Mouse (Mus musculus): ENCODE results near the gene Slc4a1. TPM values are rescaled to one million over a fixed set of nuclear protein-coding genes. Genes with fewer than 3 reads are reported as not detected.
A peak's percentile ranks its signal among the peaks of the same experiment; 100 is the strongest.

The Slc4a1 gene
- polyA plus RNA-seq, 1 experiment from 2014 or later: 4.4 TPM

DNA sequence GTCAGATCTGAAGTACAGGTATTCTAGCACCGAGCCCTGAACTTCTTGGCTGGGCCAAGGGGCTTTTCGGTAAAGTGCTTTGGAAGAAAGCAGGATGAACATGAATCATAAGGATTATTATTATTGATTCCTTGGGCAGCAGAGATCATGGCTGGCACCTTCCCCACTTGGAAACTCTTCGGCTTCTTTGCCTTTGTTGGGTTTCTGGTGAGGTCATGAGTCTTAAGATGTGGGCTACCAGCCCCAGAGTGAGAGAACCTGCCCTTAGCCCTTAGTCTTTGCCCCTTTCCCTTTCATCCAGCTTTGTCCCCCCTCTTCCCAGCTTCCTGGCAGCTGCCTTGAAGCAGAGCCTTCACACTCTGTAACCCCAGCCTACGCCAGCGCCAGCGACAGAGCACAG is 44.1 kb downstream of the Slc4a1 start:
- H3K27me3 ChIP-seq: no peaks in the 10 kb centered on the region
- H3K9me3 ChIP-seq: no peaks in the 10 kb centered on the region
- no peak overlapping the region for H3K27ac ChIP-seq
- no peak overlapping the region for H3K9ac ChIP-seq
- no peaks in the 10 kb centered on the region for H3K36me3 ChIP-seq
- WGBS: 77% methylated on average over 6 of the region's 6 CpGs
- no peak overlapping the region for H3K4me3 ChIP-seq
- H3K4me1 ChIP-seq (replicated peaks): peaks cover 13% of the 10 kb centered on the region
- no peak for ATAC-seq (ENCODE audit: low FRiP score)
- H3K4me2 ChIP-seq: no peak overlapping the region

DNA sequence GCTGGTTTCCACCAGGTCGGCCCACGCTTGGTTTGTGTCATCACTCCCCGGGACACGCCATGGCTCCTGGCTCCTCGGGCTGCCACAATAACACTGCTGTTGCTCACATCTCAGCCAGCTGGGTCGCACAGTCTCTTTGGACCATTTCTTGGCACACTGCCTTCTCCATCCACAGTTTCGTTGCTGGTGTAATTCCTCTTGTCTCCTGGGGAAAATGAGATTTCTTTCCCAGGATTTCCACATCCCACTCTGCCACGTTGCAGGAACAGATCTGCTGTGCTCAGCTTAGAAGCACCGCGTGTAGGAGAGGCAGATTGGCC is 45.4 kb downstream of the Slc4a1 start:
- no peaks in the 10 kb centered on the region for H3K9me3 ChIP-seq
- 7% methylated on average over 10 of the region's 10 CpGs for WGBS
- H3K27ac ChIP-seq: peak overlapping the region; percentile 99
- H3K4me3 ChIP-seq: peak overlapping the region; percentile 98
- H3K36me3 ChIP-seq: no peaks in the 10 kb centered on the region
- H3K4me1 ChIP-seq (replicated peaks): peaks cover 21% of the 10 kb centered on the region
- peak; percentile 28; the same call in 1 of the 2 replicates for ATAC-seq (ENCODE audit: low FRiP score)
- peak overlapping the region; percentile 100 for H3K9ac ChIP-seq
- H3K4me2 ChIP-seq: peak overlapping the region; percentile 80
- H3K27me3 ChIP-seq: no peaks in the 10 kb centered on the region

DNA sequence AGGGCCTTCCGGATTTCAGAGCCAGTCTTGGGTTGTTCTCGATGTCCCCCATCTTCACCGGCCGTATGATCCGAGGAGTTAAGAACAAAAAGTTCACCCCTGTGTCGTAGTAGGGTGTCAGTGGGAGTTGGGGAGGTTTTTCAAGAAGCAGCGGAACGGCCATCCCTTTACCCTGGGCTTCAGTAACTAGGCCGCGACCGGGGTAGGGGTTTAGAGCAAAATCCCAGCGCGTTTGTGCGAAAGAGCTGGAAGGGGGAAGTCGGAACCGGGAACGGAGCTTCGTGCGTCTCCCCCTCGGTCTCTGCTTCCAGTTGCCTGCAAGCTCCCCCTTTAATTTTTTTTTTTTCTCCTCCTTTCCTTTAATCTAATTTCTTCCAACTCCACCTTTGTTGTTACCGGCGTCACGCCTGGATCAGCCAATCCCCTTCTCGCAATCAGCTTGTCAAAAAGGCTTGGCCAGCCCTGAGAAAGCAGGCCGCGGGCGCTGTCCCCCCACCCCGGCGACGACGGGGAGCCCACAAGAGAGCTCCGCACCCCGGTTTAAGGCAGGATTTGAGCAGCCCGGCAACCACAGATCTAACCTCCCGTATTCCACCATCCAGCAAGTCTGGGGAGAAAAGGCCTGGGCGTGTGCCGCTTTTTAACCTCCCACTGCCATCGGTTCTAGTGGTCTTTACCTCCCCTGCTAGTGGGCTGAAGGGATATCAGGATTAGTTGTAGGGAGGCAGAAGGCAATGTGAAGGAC is 45.9 kb downstream of the Slc4a1 start:
- Histone ChIP-seq H3K9ac (peak overlapping the region; percentile 100), H3K36me3 (peaks cover 5% of the 10 kb centered on the region; the same call in 1 of the 2 replicates), H3K4me1 (replicated peaks) (peaks cover 27% of the 10 kb centered on the region), H3K27ac (peak overlapping the region; percentile 99), H3K27me3 (no peaks in the 10 kb centered on the region), H3K4me2 (peak overlapping the region; percentile 80), H3K4me3 (peak overlapping the region; percentile 98), H3K9me3 (no peaks in the 10 kb centered on the region)
- peak; percentile 54; the same call in 1 of the 2 replicates for ATAC-seq (ENCODE audit: low FRiP score)
- WGBS: 1% methylated on average over 38 of the region's 38 CpGs

DNA sequence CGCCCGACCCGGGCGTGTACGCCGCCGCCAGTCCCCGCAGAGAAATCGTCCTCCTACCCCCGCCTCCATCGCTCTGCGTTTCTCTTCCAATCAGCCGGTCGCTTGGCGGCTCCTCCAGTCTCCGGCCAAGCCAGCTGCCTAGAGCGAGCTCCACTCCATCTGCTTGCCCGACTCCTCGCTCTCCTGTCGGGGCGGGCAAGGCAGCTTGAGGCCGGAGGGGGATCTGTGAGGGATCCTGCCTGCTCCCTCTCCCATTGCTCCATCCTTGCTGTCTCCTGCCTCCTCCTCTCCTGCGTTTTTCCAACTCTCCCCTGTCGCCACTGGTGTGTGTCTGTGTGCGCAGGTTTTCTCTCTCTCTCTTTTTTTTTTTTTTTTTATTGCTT is 46.6 kb downstream of the Slc4a1 start, which contains the start of gene Ubtf:
TSS of gene Ubtf (minus strand) at position 333 of the 383 bp plus-strand sequence.
- ATAC-seq (ENCODE audit: low FRiP score): no peak
- peak within 1 kb of the TSS; percentile 100 for H3K9ac ChIP-seq
- peaks cover 30% of the 10 kb centered on the region for H3K4me1 ChIP-seq (replicated peaks)
- peak within 1 kb of the TSS; percentile 80 for H3K4me2 ChIP-seq
- no peaks in the 10 kb centered on the region for H3K27me3 ChIP-seq
- under 1% methylated on average over 25 of the region's 25 CpGs for WGBS
- peak within 1 kb of the TSS; percentile 98 for H3K4me3 ChIP-seq
- H3K27ac ChIP-seq: peak within 1 kb of the TSS; percentile 99
- H3K36me3 ChIP-seq: peaks cover 12% of the 10 kb centered on the region
- no peaks in the 10 kb centered on the region for H3K9me3 ChIP-seq

DNA sequence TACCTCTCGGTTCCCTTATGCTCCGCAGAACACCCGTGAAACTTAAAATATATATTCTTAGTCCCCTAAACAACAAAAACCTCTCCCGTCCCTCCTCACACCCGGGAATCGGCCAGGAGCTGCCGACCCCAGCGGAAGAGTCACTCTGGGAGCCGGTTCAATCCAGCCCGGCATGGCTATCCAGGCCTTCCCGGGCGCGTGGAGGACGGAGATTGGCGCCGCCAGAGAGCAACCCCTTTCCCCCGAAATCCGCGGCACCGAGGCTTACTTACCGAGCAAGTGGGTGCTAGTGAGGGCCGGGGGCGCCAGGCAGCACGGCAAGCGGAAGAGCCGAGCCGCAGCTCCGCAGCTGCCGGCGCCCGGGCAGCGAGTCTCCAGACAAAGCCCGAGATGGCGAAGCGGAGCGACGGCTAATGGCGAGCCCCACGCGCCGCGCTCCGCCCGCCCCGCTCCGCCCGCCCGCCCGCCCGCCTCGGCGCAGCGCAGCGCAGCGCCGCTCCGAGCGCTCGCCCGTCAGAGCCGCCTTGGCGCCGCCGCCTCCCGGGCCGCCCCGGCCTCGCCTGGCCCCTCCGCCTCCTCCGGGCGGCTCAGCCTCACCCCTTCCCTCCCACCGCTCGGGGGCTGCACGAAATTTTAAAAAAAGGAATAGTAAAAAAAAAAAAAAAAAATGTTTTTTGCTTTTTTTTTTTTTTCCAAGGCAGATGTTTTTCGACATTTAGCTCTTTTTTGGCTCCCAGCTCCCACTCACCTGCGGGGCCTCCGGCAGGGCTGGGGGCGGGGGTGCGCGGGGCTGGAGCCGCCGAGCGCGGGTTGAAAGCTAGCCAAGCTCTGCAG is 47.2 kb downstream of the Slc4a1 start:
- WGBS: under 1% methylated on average over 78 of the region's 84 CpGs
- Histone ChIP-seq H3K27me3 (no peaks in the 10 kb centered on the region), H3K4me3 (peak overlapping the region; percentile 98), H3K4me2 (peak overlapping the region; percentile 80), H3K36me3 (peaks cover 18% of the 10 kb centered on the region), H3K9me3 (no peaks in the 10 kb centered on the region), H3K27ac (peak overlapping the region; percentile 99), H3K9ac (peak overlapping the region; percentile 100), H3K4me1 (replicated peaks) (peaks cover 30% of the 10 kb centered on the region)
- no peak for ATAC-seq (ENCODE audit: low FRiP score)

DNA sequence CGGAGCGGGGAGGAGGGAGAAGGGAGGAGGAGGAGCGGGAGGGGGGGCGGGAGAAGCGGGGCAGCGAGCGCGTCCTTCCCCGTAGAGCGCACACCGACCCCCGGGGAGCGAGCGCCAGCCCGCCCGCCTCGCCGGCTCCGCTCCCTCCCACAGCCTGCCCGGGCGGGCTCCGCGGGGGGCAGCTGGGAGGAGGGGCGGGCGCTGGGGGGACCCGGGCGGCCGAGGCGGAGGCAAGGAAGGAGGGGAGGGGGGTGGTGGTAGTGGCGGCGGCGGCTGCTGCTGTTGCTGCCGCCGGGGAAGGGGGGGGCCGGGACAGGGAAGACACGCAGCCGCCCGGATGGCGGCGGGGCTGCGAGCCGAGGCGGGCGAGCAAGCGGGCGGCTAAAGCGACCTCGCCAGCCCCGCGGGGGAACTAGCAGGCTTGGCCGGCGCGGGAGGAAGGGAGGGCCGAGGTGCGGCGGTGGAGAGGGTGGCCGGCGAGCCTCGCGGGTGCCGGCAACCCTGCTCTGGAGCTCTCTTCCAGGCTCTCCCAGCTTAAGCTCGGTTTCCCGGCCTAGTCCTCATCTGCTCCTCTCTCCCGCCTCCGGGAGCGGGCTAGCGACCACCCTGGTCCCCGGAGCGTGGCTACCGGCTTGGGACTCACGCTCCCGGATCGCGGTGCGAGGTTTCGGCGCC is 48.0 kb downstream of the Slc4a1 start:
- Histone ChIP-seq H3K4me1 (replicated peaks) (peaks cover 30% of the 10 kb centered on the region), H3K27ac (peak overlapping the region; percentile 99), H3K27me3 (no peaks in the 10 kb centered on the region), H3K4me2 (peak overlapping the region; percentile 80), H3K4me3 (peak overlapping the region; percentile 98), H3K9me3 (no peaks in the 10 kb centered on the region), H3K36me3 (peaks cover 26% of the 10 kb centered on the region), H3K9ac (peak overlapping the region; percentile 100)
- WGBS: under 1% methylated on average over 45 of the region's 77 CpGs
- peak; percentile 37 for ATAC-seq (ENCODE audit: low FRiP score)

DNA sequence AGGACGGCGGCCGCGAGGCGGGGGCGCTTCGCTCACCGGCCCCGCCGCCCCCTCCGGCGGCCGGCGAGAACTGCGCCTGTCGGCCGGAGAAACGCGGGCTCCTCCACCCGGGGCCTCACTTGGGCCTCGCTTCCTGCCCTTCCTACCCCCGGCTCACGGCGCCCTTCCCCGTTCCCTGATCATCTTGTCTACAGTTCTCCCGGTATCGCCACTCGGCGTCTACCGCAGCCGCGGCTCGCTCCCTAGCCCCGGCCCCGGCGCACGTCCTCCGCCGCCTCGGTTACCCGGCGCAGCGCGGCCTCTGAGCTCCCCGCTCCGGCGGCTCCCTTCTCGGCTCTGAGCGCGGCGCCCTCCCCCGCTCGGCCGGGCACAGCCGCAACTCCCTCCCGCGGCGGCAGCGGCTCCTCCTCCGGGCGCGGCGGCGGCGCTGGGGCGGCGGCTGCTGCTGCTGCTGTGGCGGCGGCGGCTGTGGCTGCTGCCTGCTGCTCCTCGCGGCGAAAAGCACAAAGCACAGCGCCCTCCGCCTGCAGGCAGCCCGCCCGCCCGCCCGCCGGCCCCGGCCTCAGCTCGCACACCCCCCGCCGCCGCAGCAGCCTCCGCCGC is 48.6 kb downstream of the Slc4a1 start:
- WGBS: 2% methylated on average over 61 of the region's 87 CpGs
- H3K27ac ChIP-seq: peak overlapping the region; percentile 99
- ATAC-seq (ENCODE audit: low FRiP score): no peak
- peak overlapping the region; percentile 98 for H3K4me3 ChIP-seq
- H3K9me3 ChIP-seq: no peaks in the 10 kb centered on the region
- no peaks in the 10 kb centered on the region for H3K27me3 ChIP-seq
- peak overlapping the region; percentile 100 for H3K9ac ChIP-seq
- peaks cover 32% of the 10 kb centered on the region for H3K36me3 ChIP-seq
- H3K4me2 ChIP-seq: peak overlapping the region; percentile 80
- H3K4me1 ChIP-seq (replicated peaks): peaks cover 30% of the 10 kb centered on the region

DNA sequence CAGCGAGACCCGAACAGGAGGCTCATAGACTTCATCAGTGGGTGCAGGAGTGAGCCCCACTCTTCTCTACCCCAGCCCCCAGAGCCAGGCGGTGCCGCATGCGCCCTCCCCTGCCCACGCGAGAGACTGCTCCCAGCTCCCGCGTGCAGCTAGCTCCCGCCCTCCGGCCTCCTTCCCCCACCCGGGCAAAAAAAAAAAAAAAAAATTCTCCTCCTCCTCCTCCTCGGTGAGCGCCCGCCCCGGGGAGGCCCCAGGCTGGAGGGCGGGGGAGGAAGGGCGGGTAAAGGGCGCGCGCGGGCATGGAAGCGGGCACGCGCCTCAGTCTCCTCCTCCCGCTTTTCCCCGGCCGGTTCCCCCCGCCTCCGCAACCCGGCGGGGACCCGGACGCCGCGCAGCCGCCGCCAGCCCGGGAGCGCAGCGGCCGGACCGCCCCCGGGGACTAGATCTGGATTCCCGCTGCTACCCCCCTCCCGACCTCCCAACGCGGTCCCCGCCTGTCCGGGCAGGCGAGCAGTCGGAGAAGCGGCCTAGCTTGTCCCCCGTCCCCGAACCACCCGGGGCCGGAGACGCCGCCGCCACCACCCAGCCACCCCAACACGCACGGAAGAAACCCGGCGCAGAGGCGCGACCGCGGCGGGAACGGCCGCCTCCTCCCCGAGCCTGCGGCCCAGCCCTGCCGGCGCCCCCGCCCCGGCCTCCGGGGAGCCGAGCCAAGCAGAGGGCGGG is 49.3 kb downstream of the Slc4a1 start:
- H3K4me1 ChIP-seq (replicated peaks): peaks cover 30% of the 10 kb centered on the region
- 0% methylated on average over 27 of the region's 80 CpGs for WGBS
- peak overlapping the region; percentile 80 for H3K4me2 ChIP-seq
- peak overlapping the region; percentile 99 for H3K27ac ChIP-seq
- ATAC-seq (ENCODE audit: low FRiP score): peak; percentile 51
- peak overlapping the region; percentile 100 for H3K9ac ChIP-seq
- no peaks in the 10 kb centered on the region for H3K9me3 ChIP-seq
- peaks cover 39% of the 10 kb centered on the region for H3K36me3 ChIP-seq
- no peaks in the 10 kb centered on the region for H3K27me3 ChIP-seq
- H3K4me3 ChIP-seq: peak overlapping the region; percentile 98

DNA sequence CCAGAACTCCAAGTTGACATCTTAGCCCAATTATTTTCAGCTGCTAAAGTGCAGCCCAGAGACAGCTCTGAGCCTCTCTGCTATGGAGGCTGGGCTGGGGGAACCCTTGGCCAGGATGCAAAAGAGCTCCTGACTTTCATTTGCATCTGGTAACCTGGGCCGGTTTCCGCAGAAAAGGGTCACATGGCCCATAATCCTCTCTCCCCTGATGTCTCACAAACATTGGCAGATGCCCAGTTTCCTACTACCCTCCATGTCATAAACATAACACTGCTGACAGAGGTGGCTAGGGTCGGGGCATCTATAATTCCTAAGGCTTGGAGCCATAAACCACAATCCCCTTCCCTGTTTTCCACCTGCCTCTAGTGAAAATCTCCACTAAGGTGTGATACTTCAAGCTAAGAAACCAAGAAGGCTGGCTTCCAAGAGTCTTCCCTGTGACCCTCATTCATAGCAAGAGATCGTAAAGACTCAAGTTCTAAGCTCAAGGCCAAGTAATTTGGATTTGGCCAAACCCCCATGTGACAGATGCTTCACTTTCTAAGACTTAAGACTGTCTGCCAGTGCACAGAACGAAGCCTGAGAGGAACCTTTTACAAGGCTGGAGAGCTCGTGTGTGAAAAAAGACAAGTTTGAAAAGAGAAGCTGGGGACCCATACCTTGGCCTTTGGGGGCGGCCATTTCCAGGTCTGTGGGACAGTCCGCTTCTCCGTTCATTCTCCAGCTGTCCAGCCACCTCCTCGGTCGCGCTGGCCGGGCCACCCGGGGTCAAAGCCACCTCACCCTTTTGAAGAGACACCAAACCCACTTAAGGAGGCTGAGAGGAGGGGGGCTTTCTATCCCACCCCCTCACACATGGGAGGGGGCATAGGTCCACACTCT is 50.1 kb downstream of the Slc4a1 start:
- Histone ChIP-seq H3K27ac (peak overlapping the region; percentile 99), H3K4me3 (peak overlapping the region; percentile 98)
- ATAC-seq (ENCODE audit: low FRiP score): no peak

DNA sequence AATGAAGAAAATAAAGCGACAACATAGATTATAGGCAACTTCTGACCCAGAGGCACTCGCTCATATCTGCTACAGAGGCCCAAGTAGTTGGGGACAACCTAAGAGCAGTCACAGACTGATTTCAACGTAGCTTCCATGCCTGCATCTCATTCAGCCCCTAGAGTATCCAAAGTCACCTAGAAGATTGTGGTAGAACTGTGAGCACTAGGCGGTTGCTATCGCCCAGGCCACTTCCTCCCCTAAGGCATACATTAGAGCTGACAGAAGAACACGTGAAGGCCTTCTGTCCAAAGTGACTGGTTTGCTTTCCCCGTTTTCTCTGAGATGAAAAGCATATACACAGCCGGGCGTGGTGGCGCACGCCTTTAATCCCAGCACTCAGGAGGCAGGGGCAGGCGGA is 51.7 kb downstream of the Slc4a1 start:
- Histone ChIP-seq H3K4me2 (no peak overlapping the region), H3K4me3 (no peak overlapping the region), H3K27me3 (no peaks in the 10 kb centered on the region), H3K4me1 (replicated peaks) (peaks cover 35% of the 10 kb centered on the region), H3K9ac (no peak overlapping the region), H3K9me3 (no peaks in the 10 kb centered on the region), H3K27ac (no peak overlapping the region), H3K36me3 (peaks cover 62% of the 10 kb centered on the region)
- 93% methylated on average over 12 of the region's 12 CpGs for WGBS
- ATAC-seq (ENCODE audit: low FRiP score): no peak

More for the DNA sequence above, 50.1 kb downstream of the Slc4a1 start:
- Histone ChIP-seq H3K27me3 (no peaks in the 10 kb centered on the region), H3K36me3 (peaks cover 46% of the 10 kb centered on the region), H3K9me3 (no peaks in the 10 kb centered on the region), H3K4me2 (peak overlapping the region; percentile 80), H3K4me1 (replicated peaks) (peaks cover 27% of the 10 kb centered on the region), H3K9ac (peak overlapping the region; percentile 100)
- WGBS: 15% methylated on average over 14 of the region's 14 CpGs

All from hindbrain, embryonic 13.5 days (tissue).